Mouse (Mus musculus): ENCODE data around the gene Nid1. TPM values are rescaled to one million over a fixed set of nuclear protein-coding genes. Genes with fewer than 3 reads are reported as not detected.

Nid1 gene
- polyA plus RNA-seq, 2 experiments = 104 to 143 TPM

- Histone ChIP-seq H3K36me3 (ENCODE audit: control insufficient read depth, insufficient read depth, low read length) (peaks cover 35% of the 10 kb centered on the region), H3K4me1 (ENCODE audit: control insufficient read depth, insufficient read depth, low read length) (no peaks in the 10 kb centered on the region), H3K4me3 (replicated peaks; ENCODE audit: low read length) (no peak overlapping the region), H3K9me3 (ENCODE audit: control insufficient read depth, low read length) (no peaks in the 10 kb centered on the region), H3K27me3 (ENCODE audit: control insufficient read depth, insufficient read depth, low read length) (no peaks in the 10 kb centered on the region), H3K9ac (ENCODE audit: low read depth, low read length, severe bottlenecking) (no peak overlapping the region), H3K27ac (replicated peaks; ENCODE audit: low read depth, low read length) (no peak overlapping the region), H3K4me2 (replicated peaks; ENCODE audit: low read depth, low read length, severe bottlenecking) (no peak overlapping the region)
- ATAC-seq (ENCODE audit: low FRiP score, low read depth) = no peak
- no peak for TF ChIP-seq POLR2A (IDR thresholded peaks at IDR 0.05; ENCODE audit: borderline replicate concordance, extremely low read depth, insufficient read depth, insufficient read length)
- no peak for DNase-seq (ENCODE audit: low spot score)
- 15% methylated on average over 2 of the region's 2 CpGs for WGBS
Observed at GRCm38 (mm10) chr13:13479986-13480385, 42.6 kb downstream of the Nid1 start.

- DNase-seq (ENCODE audit: low spot score) = no peak
- H3K36me3 ChIP-seq (ENCODE audit: control insufficient read depth, insufficient read depth, low read length) = peaks cover 30% of the 10 kb centered on the region
- no peak for TF ChIP-seq POLR2A (IDR thresholded peaks at IDR 0.05; ENCODE audit: borderline replicate concordance, extremely low read depth, insufficient read depth, insufficient read length)
- 50% methylated on average over 5 of the region's 5 CpGs for WGBS
- no peaks in the 10 kb centered on the region for H3K27me3 ChIP-seq (ENCODE audit: control insufficient read depth, insufficient read depth, low read length)
- H3K27ac ChIP-seq (replicated peaks; ENCODE audit: low read depth, low read length) = no peak overlapping the region
- no peak overlapping the region for H3K9ac ChIP-seq (ENCODE audit: low read depth, low read length, severe bottlenecking)
- ATAC-seq (ENCODE audit: low FRiP score, low read depth) = no peak
- H3K4me1 ChIP-seq (ENCODE audit: control insufficient read depth, insufficient read depth, low read length) = no peaks in the 10 kb centered on the region
- no peak overlapping the region for H3K4me3 ChIP-seq (replicated peaks; ENCODE audit: low read length)
- H3K4me2 ChIP-seq (replicated peaks; ENCODE audit: low read depth, low read length, severe bottlenecking) = no peak overlapping the region
- no peaks in the 10 kb centered on the region for H3K9me3 ChIP-seq (ENCODE audit: control insufficient read depth, low read length)
Observed at GRCm38 (mm10) chr13:13481033-13481432, 43.7 kb downstream of the Nid1 start.

- TF ChIP-seq POLR2A (IDR thresholded peaks at IDR 0.05; ENCODE audit: borderline replicate concordance, extremely low read depth, insufficient read depth, insufficient read length) = no peak
- no peak overlapping the region for H3K9ac ChIP-seq (ENCODE audit: low read depth, low read length, severe bottlenecking)
- WGBS = 88% methylated on average over 16 of the region's 16 CpGs
- H3K4me1 ChIP-seq (ENCODE audit: control insufficient read depth, insufficient read depth, low read length) = no peaks in the 10 kb centered on the region
- H3K27me3 ChIP-seq (ENCODE audit: control insufficient read depth, insufficient read depth, low read length) = no peaks in the 10 kb centered on the region
- no peak overlapping the region for H3K4me2 ChIP-seq (replicated peaks; ENCODE audit: low read depth, low read length, severe bottlenecking)
- DNase-seq (ENCODE audit: low spot score) = no peak
- no peak for ATAC-seq (ENCODE audit: low FRiP score, low read depth)
- H3K4me3 ChIP-seq (replicated peaks; ENCODE audit: low read length) = no peak overlapping the region
- H3K27ac ChIP-seq (replicated peaks; ENCODE audit: low read depth, low read length) = no peak overlapping the region
- peaks cover 28% of the 10 kb centered on the region for H3K36me3 ChIP-seq (ENCODE audit: control insufficient read depth, insufficient read depth, low read length)
- no peaks in the 10 kb centered on the region for H3K9me3 ChIP-seq (ENCODE audit: control insufficient read depth, low read length)
Observed at GRCm38 (mm10) chr13:13481875-13482674, 44.7 kb downstream of the Nid1 start.

GRCm38 (mm10) chr13:13484351-13484751, 47.0 kb downstream of the Nid1 start:
- ATAC-seq (ENCODE audit: low FRiP score, low read depth) (no peak; the same call in 1 of the 2 replicates), DNase-seq (ENCODE audit: low spot score) (no peak)
- Histone ChIP-seq H3K4me3 (replicated peaks; ENCODE audit: low read length) (no peak overlapping the region), H3K9me3 (ENCODE audit: control insufficient read depth, low read length) (no peaks in the 10 kb centered on the region), H3K9ac (ENCODE audit: low read depth, low read length, severe bottlenecking) (no peak overlapping the region), H3K36me3 (ENCODE audit: control insufficient read depth, insufficient read depth, low read length) (peaks cover 30% of the 10 kb centered on the region), H3K4me2 (replicated peaks; ENCODE audit: low read depth, low read length, severe bottlenecking) (no peak overlapping the region), H3K27me3 (ENCODE audit: control insufficient read depth, insufficient read depth, low read length) (no peaks in the 10 kb centered on the region), H3K4me1 (ENCODE audit: control insufficient read depth, insufficient read depth, low read length) (peaks cover 4% of the 10 kb centered on the region; the same call in 1 of the 2 replicates), H3K27ac (replicated peaks; ENCODE audit: low read depth, low read length) (no peak overlapping the region)
- no peak for TF ChIP-seq POLR2A (IDR thresholded peaks at IDR 0.05; ENCODE audit: borderline replicate concordance, extremely low read depth, insufficient read depth, insufficient read length)
- 58% methylated on average over 7 of the region's 7 CpGs for WGBS

- no peak overlapping the region for H3K9ac ChIP-seq (ENCODE audit: low read depth, low read length, severe bottlenecking)
- WGBS = 78% methylated on average over 2 of the region's 2 CpGs
- no peak for ATAC-seq (ENCODE audit: low FRiP score, low read depth)
- H3K4me2 ChIP-seq (replicated peaks; ENCODE audit: low read depth, low read length, severe bottlenecking) = no peak overlapping the region
- no peak for TF ChIP-seq POLR2A (IDR thresholded peaks at IDR 0.05; ENCODE audit: borderline replicate concordance, extremely low read depth, insufficient read depth, insufficient read length)
- peaks cover 30% of the 10 kb centered on the region for H3K36me3 ChIP-seq (ENCODE audit: control insufficient read depth, insufficient read depth, low read length)
- H3K4me3 ChIP-seq (replicated peaks; ENCODE audit: low read length) = no peak overlapping the region
- H3K27me3 ChIP-seq (ENCODE audit: control insufficient read depth, insufficient read depth, low read length) = no peaks in the 10 kb centered on the region
- H3K4me1 ChIP-seq (ENCODE audit: control insufficient read depth, insufficient read depth, low read length) = peaks cover 6% of the 10 kb centered on the region; the same call in 1 of the 2 replicates
- H3K9me3 ChIP-seq (ENCODE audit: control insufficient read depth, low read length) = no peaks in the 10 kb centered on the region
- DNase-seq (ENCODE audit: low spot score) = no peak
- no peak overlapping the region for H3K27ac ChIP-seq (replicated peaks; ENCODE audit: low read depth, low read length)
Observed at GRCm38 (mm10) chr13:13484883-13485282, 47.5 kb downstream of the Nid1 start.

All from limb, embryonic 14.5 days (tissue).